Mouse (Mus musculus): Measurements from ENCODE around the gene Olfr1109. TPM values are rescaled to one million over a fixed set of nuclear protein-coding genes. Genes with fewer than 3 reads are reported as not detected.

Olfr1109 gene
- polyA plus RNA-seq (2015; fragmentation: Nextera tagmentation; extraction: Ambion mirVana): not detected in 2 replicates

DNA sequence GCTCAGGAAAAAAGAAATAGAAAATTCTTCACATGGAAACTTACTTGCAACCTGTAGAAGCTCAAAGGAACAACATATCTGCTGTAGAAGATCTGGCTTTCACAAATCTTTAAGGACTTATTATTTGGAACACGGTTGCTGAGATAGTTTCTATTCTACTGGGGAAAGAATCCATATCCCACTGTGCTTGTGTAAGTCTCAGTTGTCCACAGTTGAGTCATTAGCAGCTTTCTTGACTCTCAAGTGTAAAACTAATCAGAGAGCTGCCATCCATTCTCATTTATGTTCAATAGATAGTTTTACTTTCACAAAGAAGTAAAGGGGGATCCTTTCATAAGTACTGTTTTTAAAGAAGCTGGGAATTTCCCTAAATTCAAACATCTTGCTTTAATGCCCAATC, at the start of gene Olfr1109:
Gene Olfr1109, minus strand, starts transcription at position 101 of the 400 bp plus-strand sequence.
- H3K4me2 ChIP-seq: no peak within 1 kb of the TSS
- H3K36me3 ChIP-seq: no peaks in the 10 kb centered on the region
- H3K9me3 ChIP-seq: no peaks in the 10 kb centered on the region
- WGBS: 79% methylated on average over 1 of the region's 1 CpGs
- no peaks in the 10 kb centered on the region for H3K27me3 ChIP-seq
- H3K27ac ChIP-seq: no peak within 1 kb of the TSS
- H3K4me3 ChIP-seq: no peak within 1 kb of the TSS
- no peaks in the 10 kb centered on the region for H3K4me1 ChIP-seq
- no peak for ATAC-seq (ENCODE audit: insufficient number of reproducible peaks, low FRiP score, low TSS enrichment, low read depth)
- H3K9ac ChIP-seq: no peak within 1 kb of the TSS

DNA sequence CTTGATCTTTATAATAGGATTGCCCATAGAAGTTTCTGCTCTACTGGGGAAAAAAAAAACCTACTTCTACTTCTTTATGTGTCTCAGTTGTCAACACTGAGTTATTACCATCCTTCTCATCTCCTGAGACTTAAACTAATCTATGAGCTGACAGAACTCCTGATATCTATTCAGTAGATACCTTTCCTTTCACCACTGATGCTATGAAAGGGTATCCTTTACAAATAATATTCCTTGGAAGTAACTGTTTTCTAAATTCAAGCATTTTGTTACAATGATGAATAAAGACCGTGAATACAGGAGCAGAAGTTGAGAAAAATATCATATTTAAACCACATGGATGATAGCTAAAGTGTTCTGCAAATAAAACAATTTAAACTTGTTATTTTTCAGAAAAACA, 44.4 kb upstream of the Olfr1109 start, which contains the start of gene Olfr1110:
Gene Olfr1110, minus strand, starts transcription at position 101 of the 400 bp plus-strand sequence.
- whole genome bisulfite sequencing: 84% methylated on average over 1 of the region's 1 CpGs

DNA sequence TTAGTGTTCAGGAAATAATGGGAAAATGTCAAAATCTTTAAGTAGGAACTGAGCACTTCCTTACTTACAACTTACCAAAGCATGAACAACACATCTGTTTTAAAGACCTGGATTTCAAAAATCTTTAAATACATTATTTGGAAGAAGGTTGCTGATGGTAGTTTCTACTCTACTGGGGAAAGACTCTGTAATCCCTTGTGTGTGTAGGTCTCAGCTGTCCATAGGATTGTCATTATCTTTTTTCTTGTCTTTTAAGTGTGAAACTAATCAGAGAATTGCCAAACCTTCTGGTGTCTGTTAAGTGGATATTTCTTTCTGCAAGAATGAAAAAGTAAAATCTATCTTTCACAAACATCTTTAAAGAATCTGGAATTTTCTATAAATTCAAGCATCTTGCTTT, 18.7 kb upstream of the Olfr1109 start, which contains the start of gene Olfr259:
Gene Olfr259, minus strand, starts transcription at position 101 of the 400 bp plus-strand sequence.
- Histone ChIP-seq H3K27me3 (no peaks in the 10 kb centered on the region), H3K27ac (no peak within 1 kb of the TSS), H3K4me2 (no peak within 1 kb of the TSS), H3K4me3 (no peak within 1 kb of the TSS), H3K9me3 (no peaks in the 10 kb centered on the region), H3K9ac (no peak within 1 kb of the TSS), H3K36me3 (no peaks in the 10 kb centered on the region), H3K4me1 (no peaks in the 10 kb centered on the region)
- ATAC-seq (ENCODE audit: insufficient number of reproducible peaks, low FRiP score, low TSS enrichment, low read depth): no peak

More for the DNA sequence above, 44.4 kb upstream of the Olfr1109 start, which contains the start of gene Olfr1110:
- no peaks in the 10 kb centered on the region for H3K27me3 ChIP-seq
- no peaks in the 10 kb centered on the region for H3K36me3 ChIP-seq
- no peak within 1 kb of the TSS for H3K27ac ChIP-seq
- H3K9ac ChIP-seq: no peak within 1 kb of the TSS
- H3K9me3 ChIP-seq: no peaks in the 10 kb centered on the region
- no peaks in the 10 kb centered on the region for H3K4me1 ChIP-seq
- H3K4me2 ChIP-seq: no peak within 1 kb of the TSS
- H3K4me3 ChIP-seq: no peak within 1 kb of the TSS
- no peak for ATAC-seq (ENCODE audit: insufficient number of reproducible peaks, low FRiP score, low TSS enrichment, low read depth)

DNA sequence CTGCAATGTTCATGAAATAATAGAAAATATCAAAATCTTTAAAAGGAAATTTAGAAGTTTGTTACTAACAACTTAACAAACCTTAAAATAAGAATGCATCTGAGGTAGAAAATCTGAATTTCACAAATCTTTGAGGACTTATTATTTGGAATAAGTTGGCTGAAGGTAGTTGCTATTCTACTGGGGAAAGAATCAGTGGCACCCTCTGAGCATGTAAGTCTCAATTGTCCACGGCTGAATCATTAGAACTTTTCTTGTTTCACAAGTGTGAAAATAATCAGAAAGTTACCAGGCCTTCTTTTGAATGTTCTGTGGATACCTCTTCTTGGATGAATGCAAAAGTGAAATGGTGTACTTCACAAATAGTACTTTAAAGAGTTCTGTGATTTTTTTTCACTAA, 20.1 kb downstream of the Olfr1109 start, which contains the start of gene Olfr1107:
Gene Olfr1107, minus strand, starts transcription at position 101 of the 400 bp plus-strand sequence.
- 83% methylated on average over 1 of the region's 1 CpGs for WGBS
- no peak for ATAC-seq (ENCODE audit: insufficient number of reproducible peaks, low FRiP score, low TSS enrichment, low read depth)
- Histone ChIP-seq H3K4me3 (no peak within 1 kb of the TSS), H3K9me3 (no peaks in the 10 kb centered on the region), H3K4me1 (no peaks in the 10 kb centered on the region), H3K27ac (no peak within 1 kb of the TSS), H3K4me2 (no peak within 1 kb of the TSS), H3K9ac (no peak within 1 kb of the TSS), H3K27me3 (no peaks in the 10 kb centered on the region), H3K36me3 (no peaks in the 10 kb centered on the region)

DNA sequence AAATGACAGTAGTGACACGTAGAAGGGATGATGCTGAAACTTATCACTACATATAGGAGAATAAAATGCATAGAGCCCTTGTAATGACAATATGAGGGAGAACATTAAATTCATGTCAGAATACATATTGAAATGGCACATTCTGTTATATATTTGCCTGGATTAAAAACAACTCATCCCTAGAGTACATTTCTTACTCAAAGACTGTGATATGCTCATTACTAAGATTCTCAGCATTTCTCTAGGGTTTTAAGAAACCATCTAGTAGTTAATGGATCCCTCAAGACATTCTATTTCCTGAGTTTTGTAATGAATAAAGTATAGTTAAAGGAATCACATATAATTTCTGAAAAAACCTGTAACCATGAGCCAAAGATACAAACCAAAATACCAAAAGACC, 43.6 kb downstream of the Olfr1109 start, which contains the start of gene Olfr1106:
Gene Olfr1106, minus strand, starts transcription at position 101 of the 400 bp plus-strand sequence.
- no peaks in the 10 kb centered on the region for H3K27me3 ChIP-seq
- H3K36me3 ChIP-seq: no peaks in the 10 kb centered on the region
- H3K27ac ChIP-seq: no peak within 1 kb of the TSS
- H3K9me3 ChIP-seq: no peaks in the 10 kb centered on the region
- H3K9ac ChIP-seq: no peak within 1 kb of the TSS
- ATAC-seq (ENCODE audit: insufficient number of reproducible peaks, low FRiP score, low TSS enrichment, low read depth): no peak
- WGBS: 73% methylated on average over 1 of the region's 1 CpGs
- H3K4me3 ChIP-seq: no peak within 1 kb of the TSS
- H3K4me1 ChIP-seq: no peaks in the 10 kb centered on the region
- no peak within 1 kb of the TSS for H3K4me2 ChIP-seq

Other genes with a start within 250 kb of the Olfr1109 start
- not detected in 2 replicates for gene Olfr1095, start 244.3 kb downstream of the Olfr1109 start, polyA plus RNA-seq (2015; fragmentation: Nextera tagmentation; extraction: Ambion mirVana)
- gene Gm13723, start 221.2 kb downstream of the Olfr1109 start, polyA plus RNA-seq (2015; fragmentation: Nextera tagmentation; extraction: Ambion mirVana): not detected in 2 replicates
- gene Olfr1097, start 203.8 kb downstream of the Olfr1109 start, polyA plus RNA-seq (2015; fragmentation: Nextera tagmentation; extraction: Ambion mirVana): not detected in 2 replicates
- not detected in 2 replicates for gene Olfr1098, start 171.5 kb downstream of the Olfr1109 start, polyA plus RNA-seq (2015; fragmentation: Nextera tagmentation; extraction: Ambion mirVana)
- not detected in 2 replicates for gene Olfr1099, start 135.3 kb downstream of the Olfr1109 start, polyA plus RNA-seq (2015; fragmentation: Nextera tagmentation; extraction: Ambion mirVana)
- gene Olfr1100, start 116.1 kb downstream of the Olfr1109 start, polyA plus RNA-seq (2015; fragmentation: Nextera tagmentation; extraction: Ambion mirVana): not detected in 2 replicates
- not detected in 2 replicates for gene Olfr1101, start 104.8 kb downstream of the Olfr1109 start, polyA plus RNA-seq (2015; fragmentation: Nextera tagmentation; extraction: Ambion mirVana)
- gene Olfr1102, start 97.6 kb downstream of the Olfr1109 start, polyA plus RNA-seq (2015; fragmentation: Nextera tagmentation; extraction: Ambion mirVana): not detected in 2 replicates
- not detected in 2 replicates for gene Olfr1104, start 68.9 kb downstream of the Olfr1109 start, polyA plus RNA-seq (2015; fragmentation: Nextera tagmentation; extraction: Ambion mirVana)
- gene Olfr1105, start 59.5 kb downstream of the Olfr1109 start, polyA plus RNA-seq (2015; fragmentation: Nextera tagmentation; extraction: Ambion mirVana): not detected in 2 replicates
- gene Olfr1106, start 43.7 kb downstream of the Olfr1109 start, polyA plus RNA-seq (2015; fragmentation: Nextera tagmentation; extraction: Ambion mirVana): not detected in 2 replicates
- not detected in 2 replicates for gene Olfr1107, start 20.2 kb downstream of the Olfr1109 start, polyA plus RNA-seq (2015; fragmentation: Nextera tagmentation; extraction: Ambion mirVana)
- not detected in 2 replicates for gene Olfr259, start 18.6 kb upstream of the Olfr1109 start, polyA plus RNA-seq (2015; fragmentation: Nextera tagmentation; extraction: Ambion mirVana)
- gene Olfr1110, start 44.3 kb upstream of the Olfr1109 start, polyA plus RNA-seq (2015; fragmentation: Nextera tagmentation; extraction: Ambion mirVana): not detected in 2 replicates
- not detected in 2 replicates for gene Olfr1111, start 56.6 kb upstream of the Olfr1109 start, polyA plus RNA-seq (2015; fragmentation: Nextera tagmentation; extraction: Ambion mirVana)
- gene Olfr1112, start 91.8 kb upstream of the Olfr1109 start, polyA plus RNA-seq (2015; fragmentation: Nextera tagmentation; extraction: Ambion mirVana): not detected in 2 replicates
- not detected in 2 replicates for gene Olfr1113, start 113.0 kb upstream of the Olfr1109 start, polyA plus RNA-seq (2015; fragmentation: Nextera tagmentation; extraction: Ambion mirVana)
- not detected in 2 replicates for gene Olfr1115, start 152.0 kb upstream of the Olfr1109 start, polyA plus RNA-seq (2015; fragmentation: Nextera tagmentation; extraction: Ambion mirVana)
- gene Olfr1116, start 171.5 kb upstream of the Olfr1109 start, polyA plus RNA-seq (2015; fragmentation: Nextera tagmentation; extraction: Ambion mirVana): not detected in 2 replicates
- gene Olfr1118, start 211.6 kb upstream of the Olfr1109 start, polyA plus RNA-seq (2015; fragmentation: Nextera tagmentation; extraction: Ambion mirVana): not detected in 2 replicates

Data from limb, embryonic 15.5 days (tissue).